Mouse (Mus musculus): ENCODE results near the gene Smok3b.
"Not testable (repeated sequence)": the region's sequence is repeated elsewhere in the genome, so short reads cannot be mapped to it uniquely, and the experiment has no call there.

Smok3b gene

GRCm38 (mm10) chr5:138020961-138021479 lies at the start of gene Smok3b, which contains the start of gene Smok3a:
Gene Smok3b, plus strand, starts transcription at chr5:138021429.
Gene Smok3a, plus strand, starts transcription at chr5:138021261.
- DNase-seq = not testable (repeated sequence)

DNA sequence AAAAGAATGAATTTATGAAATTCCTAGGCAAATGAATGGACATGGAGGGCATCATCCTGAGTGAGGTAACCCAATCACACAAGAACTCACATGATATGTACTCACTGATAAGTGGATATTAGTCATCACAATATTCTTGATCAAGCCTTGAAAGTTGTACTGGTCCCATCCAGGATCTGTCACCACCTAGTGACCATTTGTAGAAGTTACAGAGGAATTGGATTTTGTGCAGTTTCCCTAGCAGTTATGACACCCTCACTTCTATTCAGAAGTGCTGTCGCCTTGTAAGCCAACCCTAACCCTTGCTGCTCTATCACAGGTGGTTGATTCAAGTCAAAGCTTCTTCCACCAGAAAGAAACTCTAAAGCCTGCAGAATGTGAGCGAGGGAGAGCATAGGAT lies 48.1 kb upstream of the Smok3b start:
- DNase-seq = no peak

GRCm38 (mm10) chr5:137973738-137974137 lies 47.5 kb upstream of the Smok3b start:
- no peak for DNase-seq

GRCm38 (mm10) chr5:137974724-137975123 lies 46.5 kb upstream of the Smok3b start:
- DNase-seq = no peak

GRCm38 (mm10) chr5:137975434-137975833 lies 45.8 kb upstream of the Smok3b start:
- DNase-seq = no peak

DNA sequence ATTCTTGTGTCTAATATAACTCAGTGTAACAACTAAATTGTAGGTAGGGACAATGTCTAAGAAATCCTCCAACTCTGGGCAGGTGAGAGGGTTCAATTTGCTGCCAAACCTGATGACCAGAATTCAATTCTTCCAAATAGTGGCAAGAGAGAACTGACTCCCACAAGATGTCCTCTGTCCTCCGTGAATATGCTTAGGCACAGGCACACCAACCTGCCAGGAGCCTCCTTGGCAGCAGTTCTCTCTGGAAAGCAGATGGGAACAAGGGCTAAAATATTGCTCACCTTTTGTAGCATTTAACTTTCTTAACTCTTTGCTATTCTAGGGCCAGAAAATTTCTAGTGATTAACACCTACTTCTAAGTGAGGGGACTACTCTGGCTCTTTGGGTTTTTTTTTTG lies 43.9 kb upstream of the Smok3b start:
- no peak for DNase-seq

- no peak for DNase-seq
Observed at GRCm38 (mm10) chr5:137979081-137979480, 42.1 kb upstream of the Smok3b start.

DNA sequence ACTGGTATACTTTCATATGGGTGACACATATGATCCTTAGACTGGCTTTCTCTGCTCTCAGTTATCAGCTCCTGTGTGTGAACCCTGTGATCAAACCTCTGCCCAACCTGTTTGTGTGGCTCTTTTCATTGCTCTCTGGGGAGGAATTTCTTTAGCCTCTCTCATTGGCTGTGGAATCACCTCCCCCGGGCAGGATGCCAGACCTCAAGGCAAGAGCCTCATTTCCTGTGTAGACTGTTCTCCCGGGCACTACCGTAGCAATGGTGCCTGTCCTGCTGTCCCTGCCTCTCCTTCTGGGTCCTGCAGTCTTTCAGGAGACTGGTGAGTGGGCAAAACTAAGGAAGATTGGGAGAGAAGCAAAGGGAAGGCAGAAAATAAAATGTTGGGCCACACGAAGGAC lies 39.9 kb upstream of the Smok3b start, which contains the start of gene Azgp1:
Gene Azgp1, plus strand, starts transcription at position 221 of the 400 bp plus-strand sequence.
- no peak for DNase-seq

DNA sequence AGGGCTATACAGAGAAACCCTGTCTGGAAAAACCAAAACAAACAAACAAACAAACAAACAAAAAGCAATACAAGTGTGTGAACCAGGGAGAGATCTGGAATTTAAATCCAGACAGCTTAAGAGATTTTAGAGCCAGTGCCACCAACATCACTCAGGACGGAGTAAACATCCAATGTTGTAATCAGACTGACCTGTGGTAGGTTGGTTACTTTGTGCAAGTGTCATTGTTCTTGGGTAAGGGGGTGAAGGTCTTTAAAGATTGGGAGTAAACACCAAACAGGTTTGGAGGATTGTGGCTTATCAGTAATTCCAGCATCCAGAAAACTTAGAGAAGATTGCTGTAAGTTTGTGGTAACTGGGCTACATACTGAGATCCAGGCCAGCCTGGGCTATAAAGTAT lies 34.9 kb upstream of the Smok3b start:
- DNase-seq = no peak

GRCm38 (mm10) chr5:138009437-138009836 lies 11.8 kb upstream of the Smok3b start:
- DNase-seq = no peak

GRCm38 (mm10) chr5:138012382-138012781 lies 8.8 kb upstream of the Smok3b start:
- no peak for DNase-seq

GRCm38 (mm10) chr5:138016530-138016929 lies 4.7 kb upstream of the Smok3b start:
- DNase-seq = no peak

- no peak for DNase-seq
Observed at GRCm38 (mm10) chr5:138016997-138017396, 4.2 kb upstream of the Smok3b start.

GRCm38 (mm10) chr5:138019577-138019976 lies 1.7 kb upstream of the Smok3b start:
- DNase-seq = not testable (repeated sequence)

GRCm38 (mm10) chr5:138052894-138053293 lies 31.7 kb downstream of the Smok3b start, which contains the start of gene Smok3c:
Gene Smok3c, plus strand, starts transcription at chr5:138053194.
- not testable (repeated sequence) for DNase-seq

- DNase-seq = no peak
Observed at GRCm38 (mm10) chr5:138073803-138074202, 52.6 kb downstream of the Smok3b start.

DNA sequence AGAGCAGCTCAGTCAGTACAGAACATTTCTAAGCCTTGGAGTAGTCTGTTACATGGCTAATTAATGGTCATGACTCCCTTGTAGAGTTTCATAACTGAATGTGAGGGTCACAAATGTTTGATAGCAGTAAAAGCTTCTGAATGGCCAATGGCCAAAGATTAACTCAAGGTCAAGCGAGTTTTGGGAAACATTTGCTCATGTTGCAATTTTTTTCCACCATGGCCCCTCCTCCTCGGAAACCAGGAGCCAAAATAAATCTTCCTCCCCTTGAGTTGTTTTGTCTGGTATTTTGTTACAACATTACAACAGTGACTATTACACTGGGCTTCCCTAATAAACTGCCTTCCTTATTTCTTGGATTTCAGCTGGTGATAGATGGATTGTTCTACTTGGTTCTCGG lies 54.5 kb downstream of the Smok3b start:
- DNase-seq = no peak

GRCm38 (mm10) chr5:138076148-138076547 lies 54.9 kb downstream of the Smok3b start:
- DNase-seq = no peak

GRCm38 (mm10) chr5:138080456-138080855 lies 59.2 kb downstream of the Smok3b start:
- DNase-seq = no peak

- DNase-seq = no peak
Observed at GRCm38 (mm10) chr5:138081446-138081845, 60.2 kb downstream of the Smok3b start.

DNA sequence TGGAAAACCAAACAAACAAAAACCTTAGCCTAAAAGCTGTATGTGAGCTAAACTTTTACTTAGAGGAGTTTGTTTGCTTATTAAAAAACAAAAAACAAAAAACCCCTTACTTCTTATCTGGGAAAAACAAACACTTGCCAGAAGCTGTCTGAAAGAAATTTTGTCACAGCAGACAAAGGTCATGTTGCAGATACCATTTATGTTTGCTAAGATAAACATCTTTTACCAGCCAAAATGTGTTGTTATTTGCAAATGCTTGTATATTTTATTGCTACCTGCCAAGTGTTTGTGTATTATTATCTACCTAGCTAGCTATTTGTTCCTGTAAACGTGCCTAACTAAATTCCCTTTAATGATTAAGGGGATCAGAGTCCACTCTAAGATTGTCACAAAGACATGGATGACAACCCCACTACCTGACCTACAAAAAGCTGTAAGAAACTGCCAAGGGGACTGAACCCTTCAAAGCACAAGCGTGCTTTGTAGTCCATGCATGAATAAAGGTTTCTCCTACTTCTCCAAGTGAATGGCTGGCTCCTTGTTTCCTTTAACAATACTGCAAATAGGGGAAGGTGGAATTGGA lies 62.2 kb downstream of the Smok3b start:
- no peak for DNase-seq

- DNase-seq = no peak
Observed at GRCm38 (mm10) chr5:138083936-138084335, 62.7 kb downstream of the Smok3b start.

DNA sequence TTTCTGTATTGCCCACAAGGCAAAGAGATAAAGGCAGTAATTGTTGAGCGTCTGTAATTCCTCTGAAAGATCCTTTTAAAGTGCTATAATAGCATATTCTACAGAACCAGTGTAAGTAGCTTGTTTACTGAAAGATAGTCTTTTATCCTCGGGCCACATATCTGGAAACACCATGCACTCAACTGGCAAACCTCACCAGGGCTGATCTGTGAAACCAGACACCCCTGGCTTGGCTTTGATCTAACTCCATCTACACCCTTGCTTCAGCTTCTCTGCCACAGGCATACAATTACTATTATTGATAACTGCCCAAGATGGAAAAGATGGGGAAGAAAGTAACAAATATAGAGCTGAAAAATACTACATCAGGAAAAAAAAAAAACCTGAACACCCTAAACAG lies 63.3 kb downstream of the Smok3b start:
- DNase-seq = no peak

DNA sequence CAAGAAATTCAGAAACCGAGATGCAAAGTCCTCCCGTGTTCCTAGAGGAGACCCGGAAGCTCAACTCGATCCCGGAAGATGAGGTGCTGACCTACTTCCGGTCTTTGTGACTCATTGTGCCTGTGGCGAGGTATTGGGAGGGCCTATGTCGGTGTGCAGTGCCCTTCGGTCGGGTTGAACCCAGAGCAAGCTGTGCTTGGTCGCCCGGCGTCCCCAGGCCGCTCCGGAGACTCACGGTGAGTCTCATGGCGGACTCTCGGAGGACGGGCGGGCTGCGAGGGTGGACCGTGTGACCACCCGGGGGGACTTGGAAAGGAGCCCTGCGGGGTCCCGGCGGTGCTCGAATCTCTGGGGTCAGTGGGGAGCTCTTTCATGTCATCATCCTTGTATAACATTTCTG lies 63.8 kb downstream of the Smok3b start, which contains the start of gene Zkscan1:
Gene Zkscan1, plus strand, starts transcription at position 89 of the 400 bp plus-strand sequence.
- peak; percentile 79 for DNase-seq

DNA sequence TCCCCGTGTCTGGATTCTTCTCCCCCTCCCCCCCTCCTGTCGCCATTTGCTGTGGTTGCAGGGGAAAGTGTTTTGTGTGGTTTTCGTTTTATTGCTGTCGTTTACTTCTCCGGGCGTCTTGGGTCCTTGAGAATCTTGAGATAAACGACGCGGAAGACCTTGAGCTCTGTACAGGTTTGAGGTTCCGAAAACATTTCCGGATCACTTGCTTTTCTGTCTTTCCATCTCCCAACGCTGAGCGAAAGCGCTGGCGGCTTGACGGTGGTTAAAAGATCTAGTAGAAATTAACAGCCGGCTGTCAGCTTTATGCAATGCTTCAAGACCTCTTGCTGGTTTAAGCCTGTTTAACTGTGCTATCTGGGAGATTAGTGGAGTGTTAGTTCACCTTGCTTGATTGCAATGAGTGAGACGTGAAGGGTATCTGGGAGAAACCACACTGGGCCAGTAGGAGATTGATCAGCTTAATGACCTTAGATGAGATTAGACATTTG lies 64.2 kb downstream of the Smok3b start:
- DNase-seq = no peak

Data from thymus, postnatal 14 days (tissue).